Mouse (Mus musculus): ENCODE results near the gene Tiam1. TPM values are rescaled to one million over a fixed set of nuclear protein-coding genes. Genes with fewer than 3 reads are reported as not detected.

Gene Tiam1
- polyA plus RNA-seq (2015; fragmentation: Nextera tagmentation; extraction: Ambion mirVana) = 15.0 and 23.6 TPM in 2 replicates

DNA sequence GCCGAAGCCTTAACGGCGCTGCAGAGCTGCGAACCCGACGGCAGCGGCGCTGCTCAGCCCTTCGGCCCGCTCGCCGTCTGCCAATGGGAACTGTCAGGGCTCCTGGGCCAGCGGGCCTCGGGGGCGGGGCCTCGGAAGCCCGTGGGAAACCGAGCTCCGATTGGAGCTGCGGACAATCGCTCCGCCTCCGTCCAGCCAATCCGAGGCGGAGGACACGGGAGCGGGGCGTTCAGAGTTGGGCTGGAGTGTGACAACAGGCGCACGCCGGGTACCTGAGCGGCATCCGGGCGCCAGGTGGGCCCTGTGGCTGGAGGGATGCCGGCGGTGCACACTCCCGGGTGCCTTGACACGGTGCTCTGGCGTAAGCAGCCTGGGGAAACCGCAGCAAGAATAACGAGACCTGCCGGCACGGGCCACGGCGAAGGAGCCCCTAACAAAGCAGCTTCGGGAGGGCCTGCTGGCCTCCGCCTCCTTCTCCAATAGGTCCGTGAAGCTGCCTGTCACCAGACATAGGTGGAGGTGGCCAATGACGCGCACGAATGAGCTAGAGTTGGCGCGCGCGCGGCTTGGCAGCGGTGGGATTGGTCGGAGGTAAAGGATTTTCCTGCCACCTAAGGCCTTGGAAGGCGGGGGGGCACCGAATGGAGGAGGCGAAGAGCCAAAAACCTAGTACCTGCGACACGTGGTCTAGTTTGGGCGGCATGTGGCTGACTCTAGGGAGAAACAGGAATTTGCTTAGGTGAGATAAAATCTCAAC, at the start of gene Tiam1:
Gene Tiam1, minus strand, starts transcription at position 10 of the 757 bp plus-strand sequence.
- Histone ChIP-seq H3K9me3 (replicated peaks) (no peaks in the 10 kb centered on the region), H3K4me1 (peaks cover 39% of the 10 kb centered on the region), H3K4me3 (replicated peaks) (peak within 1 kb of the TSS; percentile 78), H3K9ac (replicated peaks) (peak within 1 kb of the TSS; percentile 78), H3K27ac (replicated peaks) (peak within 1 kb of the TSS; percentile 92), H3K4me2 (peak within 1 kb of the TSS; percentile 83), H3K36me3 (no peaks in the 10 kb centered on the region), H3K27me3 (replicated peaks) (no peaks in the 10 kb centered on the region)
- ATAC-seq (ENCODE audit: low FRiP score) = peak; percentile 98
- WGBS = under 1% methylated on average over 64 of the region's 64 CpGs

DNA sequence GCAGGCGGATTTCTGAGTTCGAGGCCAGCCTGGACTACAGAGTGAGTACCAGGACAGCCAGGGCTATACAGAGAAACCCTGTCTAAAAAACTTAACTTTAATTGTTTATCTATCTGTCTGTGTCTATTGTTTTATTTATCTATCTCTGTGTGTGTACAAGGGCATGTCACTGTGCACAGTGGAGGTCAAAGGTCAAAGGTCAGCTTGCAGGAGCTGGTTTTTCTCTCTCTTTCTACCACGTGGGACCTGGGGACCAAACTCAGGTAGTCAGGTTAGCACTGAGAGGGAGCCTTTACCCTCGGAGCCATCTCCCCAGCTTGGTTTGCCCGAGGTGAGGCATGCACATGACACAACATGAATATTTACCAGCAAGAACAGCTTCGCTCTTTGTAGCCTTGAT, 47.7 kb upstream of the Tiam1 start:
- H3K9ac ChIP-seq (replicated peaks) = no peak overlapping the region
- no peaks in the 10 kb centered on the region for H3K9me3 ChIP-seq (replicated peaks)
- no peak for ATAC-seq (ENCODE audit: low FRiP score)
- H3K4me2 ChIP-seq = no peak overlapping the region
- H3K27me3 ChIP-seq (replicated peaks) = no peaks in the 10 kb centered on the region
- WGBS = 73% methylated on average over 6 of the region's 6 CpGs
- no peak overlapping the region for H3K27ac ChIP-seq (replicated peaks)
- H3K4me3 ChIP-seq (replicated peaks) = no peak overlapping the region
- no peaks in the 10 kb centered on the region for H3K36me3 ChIP-seq
- H3K4me1 ChIP-seq = no peaks in the 10 kb centered on the region

DNA sequence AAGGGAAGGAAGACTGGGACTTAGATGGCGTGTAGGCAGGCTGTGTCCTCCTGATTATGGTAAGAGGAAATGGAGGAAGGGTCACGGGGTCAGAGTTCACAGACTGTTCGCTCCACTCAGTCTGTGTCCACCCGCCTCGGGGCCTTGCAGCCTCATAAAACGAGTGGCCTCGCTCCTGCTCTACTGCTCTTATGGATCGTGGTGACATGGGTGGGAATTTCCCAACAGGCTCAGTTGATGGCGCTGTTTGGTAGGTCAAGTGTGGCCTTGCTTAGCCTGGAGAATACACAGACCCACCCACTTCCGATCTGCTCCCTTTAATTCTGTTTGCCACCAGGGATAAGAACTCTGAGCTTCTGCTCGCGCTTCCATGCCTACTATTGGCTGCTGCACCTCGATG, 43.9 kb upstream of the Tiam1 start:
- Histone ChIP-seq H3K9me3 (replicated peaks) (no peaks in the 10 kb centered on the region), H3K9ac (replicated peaks) (no peak overlapping the region), H3K27me3 (replicated peaks) (no peaks in the 10 kb centered on the region), H3K27ac (replicated peaks) (no peak overlapping the region), H3K36me3 (no peaks in the 10 kb centered on the region), H3K4me1 (no peaks in the 10 kb centered on the region), H3K4me2 (no peak overlapping the region), H3K4me3 (replicated peaks) (no peak overlapping the region)
- 28% methylated on average over 13 of the region's 13 CpGs for WGBS
- no peak for ATAC-seq (ENCODE audit: low FRiP score)

DNA sequence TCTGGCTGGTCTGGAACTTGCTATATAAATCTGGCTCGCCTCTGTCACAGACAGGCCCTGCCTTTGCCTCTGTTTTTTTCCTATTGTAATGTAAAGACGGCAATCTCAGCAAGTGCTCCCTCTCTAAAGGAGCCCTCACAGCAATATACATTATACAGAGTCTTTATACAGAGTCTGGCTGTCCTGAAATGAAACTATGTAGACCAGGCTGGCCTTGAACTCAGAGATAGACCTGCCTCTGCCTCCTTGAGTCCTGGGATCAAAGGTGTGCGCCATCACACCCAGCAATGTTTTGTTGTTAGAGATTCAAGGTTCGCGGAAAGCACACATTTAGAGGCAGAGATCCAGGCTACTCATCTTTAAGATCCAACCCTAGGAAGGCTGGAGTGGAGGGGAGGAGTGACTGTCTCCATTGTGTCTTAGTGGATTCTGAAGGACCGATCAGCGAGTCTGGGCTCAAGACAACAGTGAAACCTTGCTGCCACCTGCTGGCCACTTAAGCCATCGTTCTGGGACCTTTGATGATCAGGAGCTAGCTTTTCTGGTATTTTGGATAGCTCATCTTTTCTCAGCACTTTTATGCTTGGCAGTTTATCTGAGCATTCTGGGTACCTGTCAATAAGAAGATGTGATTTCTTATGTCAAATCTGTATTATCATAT, 42.5 kb upstream of the Tiam1 start:
- WGBS = 41% methylated on average over 8 of the region's 8 CpGs
- Histone ChIP-seq H3K27ac (replicated peaks) (no peak overlapping the region), H3K9me3 (replicated peaks) (no peaks in the 10 kb centered on the region), H3K4me2 (no peak overlapping the region), H3K27me3 (replicated peaks) (no peaks in the 10 kb centered on the region), H3K36me3 (no peaks in the 10 kb centered on the region), H3K9ac (replicated peaks) (no peak overlapping the region), H3K4me1 (no peaks in the 10 kb centered on the region), H3K4me3 (replicated peaks) (no peak overlapping the region)
- ATAC-seq (ENCODE audit: low FRiP score) = peak; percentile 83

DNA sequence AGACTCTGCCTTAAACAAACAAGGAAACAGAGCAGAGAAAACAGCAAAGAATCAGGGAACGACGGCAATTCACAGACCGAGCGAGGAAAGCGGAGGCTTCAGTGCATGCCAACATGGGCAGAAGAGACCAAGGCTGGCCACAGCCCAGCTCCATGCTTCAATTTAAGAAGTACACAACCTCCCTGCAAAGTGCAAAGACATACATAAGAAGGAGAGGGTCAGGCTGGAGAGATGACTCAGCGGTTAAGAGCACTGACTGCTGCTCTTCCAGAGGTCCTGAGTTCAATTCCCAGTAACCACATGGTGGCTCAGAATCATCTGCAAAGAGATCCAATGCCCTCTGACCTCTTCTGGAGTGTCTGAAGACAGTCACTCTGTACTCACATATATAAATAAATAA, 40.6 kb upstream of the Tiam1 start:
- no peak overlapping the region for H3K4me3 ChIP-seq (replicated peaks)
- H3K4me1 ChIP-seq = no peaks in the 10 kb centered on the region
- H3K9me3 ChIP-seq (replicated peaks) = no peaks in the 10 kb centered on the region
- WGBS = 82% methylated on average over 6 of the region's 6 CpGs
- ATAC-seq (ENCODE audit: low FRiP score) = no peak
- no peak overlapping the region for H3K27ac ChIP-seq (replicated peaks)
- no peaks in the 10 kb centered on the region for H3K36me3 ChIP-seq
- no peak overlapping the region for H3K4me2 ChIP-seq
- no peak overlapping the region for H3K9ac ChIP-seq (replicated peaks)
- no peaks in the 10 kb centered on the region for H3K27me3 ChIP-seq (replicated peaks)

DNA sequence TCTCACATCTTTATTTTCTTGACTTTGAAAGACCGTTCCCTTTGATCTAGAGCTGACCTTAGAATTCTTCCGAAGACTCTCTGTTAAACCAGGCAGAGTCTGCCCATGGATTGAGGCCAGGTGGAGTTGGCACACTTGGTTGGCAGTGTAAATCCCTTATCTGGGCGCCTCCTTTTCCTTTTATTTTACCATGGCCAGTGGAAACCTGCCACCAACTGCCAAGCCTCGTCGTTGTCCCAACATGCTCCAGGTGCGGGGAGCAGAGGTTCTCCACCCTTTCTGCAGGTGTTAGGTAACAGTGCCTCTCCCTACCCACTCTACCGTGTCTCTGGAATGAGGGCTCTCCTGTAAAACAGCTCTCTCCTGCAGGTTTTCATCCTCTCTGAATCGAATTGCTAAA, 38.1 kb upstream of the Tiam1 start:
- no peaks in the 10 kb centered on the region; the same call in 1 of the 2 replicates for H3K4me1 ChIP-seq
- 93% methylated on average over 8 of the region's 8 CpGs for WGBS
- no peak overlapping the region for H3K4me3 ChIP-seq (replicated peaks)
- H3K36me3 ChIP-seq = no peaks in the 10 kb centered on the region
- H3K4me2 ChIP-seq = no peak overlapping the region
- H3K27me3 ChIP-seq (replicated peaks) = no peaks in the 10 kb centered on the region
- no peaks in the 10 kb centered on the region for H3K9me3 ChIP-seq (replicated peaks)
- no peak overlapping the region for H3K27ac ChIP-seq (replicated peaks)
- ATAC-seq (ENCODE audit: low FRiP score) = no peak
- no peak overlapping the region for H3K9ac ChIP-seq (replicated peaks)

DNA sequence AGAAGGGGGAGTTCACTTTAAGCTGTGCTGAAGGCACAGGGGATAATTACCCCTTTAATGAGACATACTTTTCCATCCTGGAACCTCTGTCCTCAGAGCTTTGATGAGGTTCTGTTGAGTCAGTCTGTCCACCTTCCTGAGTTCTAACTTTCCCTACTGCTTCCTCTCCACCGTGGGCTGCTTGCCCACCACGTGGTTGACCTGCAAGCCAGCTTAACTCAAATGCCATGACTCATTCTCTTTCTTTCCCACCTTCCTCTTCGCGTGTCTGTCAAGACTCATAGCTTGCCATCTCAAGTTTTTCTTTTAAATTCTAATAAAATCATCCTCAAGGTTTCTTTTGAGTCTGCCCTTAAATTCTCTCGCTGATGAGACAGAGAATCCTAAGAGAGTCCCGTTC, 37.4 kb upstream of the Tiam1 start:
- Histone ChIP-seq H3K4me3 (replicated peaks) (no peak overlapping the region), H3K9ac (replicated peaks) (no peak overlapping the region), H3K4me1 (peaks cover 4% of the 10 kb centered on the region; the same call in 1 of the 2 replicates), H3K27ac (replicated peaks) (no peak overlapping the region), H3K4me2 (no peak overlapping the region), H3K36me3 (no peaks in the 10 kb centered on the region), H3K27me3 (replicated peaks) (no peaks in the 10 kb centered on the region), H3K9me3 (replicated peaks) (no peaks in the 10 kb centered on the region)
- ATAC-seq (ENCODE audit: low FRiP score) = no peak
- 87% methylated on average over 6 of the region's 6 CpGs for WGBS

DNA sequence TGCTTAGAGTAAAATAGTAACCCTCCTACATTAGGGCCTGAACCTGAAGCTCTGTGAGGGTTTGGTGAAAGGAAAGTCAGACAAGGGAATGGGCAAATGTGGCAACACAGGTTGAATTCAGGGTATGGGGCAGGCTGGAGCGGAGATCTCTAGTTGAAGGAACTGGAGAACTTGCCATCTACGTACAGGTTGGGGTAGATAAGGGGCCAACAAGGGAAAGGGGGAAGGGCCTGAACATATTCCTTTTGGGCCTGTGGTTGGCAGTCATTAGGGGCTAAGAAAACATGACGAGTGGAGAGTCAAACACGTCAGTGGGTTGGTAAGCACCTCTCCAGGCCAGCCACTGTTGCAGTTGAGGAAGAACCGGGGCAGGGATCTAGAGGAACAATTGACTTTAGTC, 36.3 kb upstream of the Tiam1 start:
- Histone ChIP-seq H3K4me3 (replicated peaks) (no peak overlapping the region), H3K27me3 (replicated peaks) (no peaks in the 10 kb centered on the region), H3K36me3 (no peaks in the 10 kb centered on the region), H3K4me2 (no peak overlapping the region), H3K4me1 (peaks cover 4% of the 10 kb centered on the region; the same call in 1 of the 2 replicates), H3K9me3 (replicated peaks) (no peaks in the 10 kb centered on the region), H3K9ac (replicated peaks) (no peak overlapping the region), H3K27ac (replicated peaks) (no peak overlapping the region)
- no peak for ATAC-seq (ENCODE audit: low FRiP score)
- 93% methylated on average over 5 of the region's 5 CpGs for WGBS

DNA sequence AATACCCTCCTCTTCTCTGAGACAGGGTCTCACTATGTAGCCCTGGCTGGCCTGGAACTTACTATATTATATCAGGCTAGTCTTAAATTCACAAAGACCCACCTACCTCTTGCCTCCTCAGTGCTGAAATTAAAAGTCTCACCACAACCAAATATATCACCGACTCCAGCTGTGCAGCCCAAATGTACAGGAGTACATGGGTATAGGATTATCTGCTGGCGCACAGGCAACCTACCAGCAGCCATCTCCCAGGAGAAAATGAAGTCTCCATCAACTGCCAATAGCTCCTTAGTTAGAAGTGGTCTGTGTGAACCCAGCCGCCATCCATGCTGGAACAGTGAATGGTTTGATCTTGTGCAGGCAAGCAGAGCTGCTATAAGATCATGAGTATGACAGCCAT, 34.8 kb upstream of the Tiam1 start:
- 93% methylated on average over 3 of the region's 3 CpGs for WGBS
- no peak overlapping the region for H3K9ac ChIP-seq (replicated peaks)
- no peaks in the 10 kb centered on the region for H3K27me3 ChIP-seq (replicated peaks)
- H3K36me3 ChIP-seq = no peaks in the 10 kb centered on the region
- no peaks in the 10 kb centered on the region for H3K9me3 ChIP-seq (replicated peaks)
- H3K4me1 ChIP-seq = peaks cover 4% of the 10 kb centered on the region; the same call in 1 of the 2 replicates
- ATAC-seq (ENCODE audit: low FRiP score) = no peak
- no peak overlapping the region for H3K4me2 ChIP-seq
- no peak overlapping the region for H3K4me3 ChIP-seq (replicated peaks)
- no peak overlapping the region for H3K27ac ChIP-seq (replicated peaks)

DNA sequence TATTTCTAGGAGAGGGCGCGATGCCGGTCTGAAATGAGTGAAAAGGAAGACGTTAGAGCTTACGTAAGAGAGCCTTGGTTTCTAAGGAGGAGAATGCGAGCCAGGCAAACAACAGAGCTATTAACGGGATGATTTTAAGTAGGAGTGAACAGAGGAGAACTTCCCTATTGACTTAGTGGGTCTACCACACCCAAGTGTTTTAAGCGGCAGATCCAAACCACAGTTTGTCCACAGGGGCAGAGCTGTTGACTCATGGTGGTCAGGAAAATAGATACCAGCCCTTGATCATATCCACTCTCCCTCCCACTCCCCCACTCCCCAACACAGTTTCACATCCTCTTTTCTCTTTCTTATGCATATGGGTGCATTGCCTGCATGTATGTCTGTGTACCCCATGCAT, 33.9 kb upstream of the Tiam1 start:
- Histone ChIP-seq H3K9ac (replicated peaks) (no peak overlapping the region), H3K4me2 (no peak overlapping the region), H3K9me3 (replicated peaks) (no peaks in the 10 kb centered on the region), H3K4me1 (peaks cover 4% of the 10 kb centered on the region; the same call in 1 of the 2 replicates), H3K4me3 (replicated peaks) (no peak overlapping the region), H3K36me3 (no peaks in the 10 kb centered on the region), H3K27ac (replicated peaks) (no peak overlapping the region), H3K27me3 (replicated peaks) (no peaks in the 10 kb centered on the region)
- ATAC-seq (ENCODE audit: low FRiP score) = no peak
- WGBS = 85% methylated on average over 8 of the region's 8 CpGs

DNA sequence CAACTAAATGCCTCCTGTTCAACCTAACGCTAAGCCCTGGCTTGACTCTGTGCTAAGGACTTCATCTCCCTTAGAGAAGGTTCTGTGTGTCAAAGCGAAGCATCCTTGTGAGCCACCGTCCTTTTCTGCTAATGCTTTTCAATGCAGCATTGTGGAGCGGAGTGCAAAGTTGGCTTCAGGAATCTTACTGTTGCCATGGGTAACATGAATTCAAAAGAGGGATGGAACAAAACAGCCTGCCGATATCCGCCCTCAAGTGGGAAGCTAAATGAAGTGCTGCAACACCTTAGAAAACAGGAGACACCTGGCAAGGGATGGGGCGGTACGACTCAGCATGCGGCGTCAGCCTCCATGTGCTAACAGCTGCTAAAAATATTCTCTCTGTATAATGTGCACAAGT, 32.9 kb upstream of the Tiam1 start:
- peak; percentile 72; the same call in 1 of the 2 replicates for ATAC-seq (ENCODE audit: low FRiP score)
- no peaks in the 10 kb centered on the region for H3K27me3 ChIP-seq (replicated peaks)
- peak overlapping the region; percentile 28; the same call in 1 of the 2 replicates for H3K4me2 ChIP-seq
- no peak overlapping the region for H3K4me3 ChIP-seq (replicated peaks)
- H3K36me3 ChIP-seq = no peaks in the 10 kb centered on the region
- no peak overlapping the region for H3K9ac ChIP-seq (replicated peaks)
- H3K9me3 ChIP-seq (replicated peaks) = no peaks in the 10 kb centered on the region
- peaks cover 4% of the 10 kb centered on the region; the same call in 1 of the 2 replicates for H3K4me1 ChIP-seq
- H3K27ac ChIP-seq (replicated peaks) = no peak overlapping the region
- 35% methylated on average over 10 of the region's 10 CpGs for WGBS

DNA sequence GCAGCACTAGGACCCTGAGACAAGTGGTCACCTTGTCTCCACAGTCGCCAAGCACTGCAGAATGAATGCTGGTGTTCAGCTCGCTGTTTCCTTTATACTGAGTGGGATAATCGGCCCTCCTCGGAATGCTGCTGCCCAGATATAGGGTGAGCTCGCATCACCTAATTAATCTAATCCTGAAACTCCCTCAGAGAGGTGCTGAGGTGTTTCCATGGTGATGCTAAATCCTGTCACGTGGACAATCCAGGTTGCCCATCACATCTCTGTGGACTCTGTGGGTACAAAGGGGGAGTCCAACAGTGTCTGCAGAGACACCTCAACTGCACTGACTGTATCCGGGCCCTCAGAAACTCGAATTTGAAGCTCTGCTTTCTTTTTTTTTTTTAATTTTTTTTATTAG, 27.8 kb upstream of the Tiam1 start:
- ATAC-seq (ENCODE audit: low FRiP score) = 0 out of 2 replicates have a peak, but pooled peaks have one; percentile 24
- no peaks in the 10 kb centered on the region for H3K9me3 ChIP-seq (replicated peaks)
- WGBS = 60% methylated on average over 8 of the region's 8 CpGs

More for the DNA sequence above, 27.8 kb upstream of the Tiam1 start:
- H3K27ac ChIP-seq (replicated peaks) = no peak overlapping the region
- H3K4me3 ChIP-seq (replicated peaks) = no peak overlapping the region
- no peaks in the 10 kb centered on the region for H3K36me3 ChIP-seq
- no peak overlapping the region for H3K4me2 ChIP-seq
- no peak overlapping the region for H3K9ac ChIP-seq (replicated peaks)
- H3K4me1 ChIP-seq = peaks cover 2% of the 10 kb centered on the region; the same call in 1 of the 2 replicates
- no peaks in the 10 kb centered on the region for H3K27me3 ChIP-seq (replicated peaks)
